Mouse (Mus musculus): ENCODE measurements around the gene D630045J12Rik. TPM values are rescaled to one million over a fixed set of nuclear protein-coding genes. Genes with fewer than 3 reads are reported as not detected.

D630045J12Rik gene
- polyA plus RNA-seq, 1 experiment, result 0.33 TPM

- no peaks in the 10 kb centered on the region for H3K4me1 ChIP-seq (ENCODE audit: control insufficient read depth, insufficient read depth, insufficient read length)
- WGBS, result 92% methylated on average over 5 of the region's 5 CpGs
- DNase-seq (ENCODE audit: low read depth in 1 of 2, low spot score in 2 of 2), result no peak
- no peak overlapping the region for H3K27ac ChIP-seq (ENCODE audit: insufficient read depth, low read length)
- no peak overlapping the region for H3K4me3 ChIP-seq (ENCODE audit: extremely low read depth, insufficient read depth, insufficient read length)
- TF ChIP-seq POLR2A (IDR thresholded peaks at IDR 0.05; ENCODE audit: low read depth, low read length) (no peak), CTCF (IDR thresholded peaks at IDR 0.05; ENCODE audit: extremely low read depth, insufficient read depth, insufficient read length, insufficient replicate concordance) (no peak)
- no peaks in the 10 kb centered on the region for H3K27me3 ChIP-seq (ENCODE audit: control insufficient read depth, insufficient read depth, low read length)
- no peaks in the 10 kb centered on the region for H3K36me3 ChIP-seq (ENCODE audit: control insufficient read depth, insufficient read depth, low read length)
These were observed 97.6 kb downstream of the D630045J12Rik start for GRCm38 (mm10) chr6:38156204-38156603.

GRCm38 (mm10) chr6:38152305-38152704 lies 101.5 kb downstream of the D630045J12Rik start:
- Histone ChIP-seq H3K4me3 (ENCODE audit: extremely low read depth, insufficient read depth, insufficient read length) (no peak overlapping the region), H3K27me3 (ENCODE audit: control insufficient read depth, insufficient read depth, low read length) (no peaks in the 10 kb centered on the region), H3K4me1 (ENCODE audit: control insufficient read depth, insufficient read depth, insufficient read length) (no peaks in the 10 kb centered on the region), H3K27ac (ENCODE audit: insufficient read depth, low read length) (no peak overlapping the region), H3K36me3 (ENCODE audit: control insufficient read depth, insufficient read depth, low read length) (no peaks in the 10 kb centered on the region)
- 90% methylated on average over 11 of the region's 11 CpGs for WGBS
- TF ChIP-seq POLR2A (IDR thresholded peaks at IDR 0.05; ENCODE audit: low read depth, low read length) (no peak), CTCF (IDR thresholded peaks at IDR 0.05; ENCODE audit: extremely low read depth, insufficient read depth, insufficient read length, insufficient replicate concordance) (no peak)
- DNase-seq (ENCODE audit: low read depth in 1 of 2, low spot score in 2 of 2), result no peak

DNA sequence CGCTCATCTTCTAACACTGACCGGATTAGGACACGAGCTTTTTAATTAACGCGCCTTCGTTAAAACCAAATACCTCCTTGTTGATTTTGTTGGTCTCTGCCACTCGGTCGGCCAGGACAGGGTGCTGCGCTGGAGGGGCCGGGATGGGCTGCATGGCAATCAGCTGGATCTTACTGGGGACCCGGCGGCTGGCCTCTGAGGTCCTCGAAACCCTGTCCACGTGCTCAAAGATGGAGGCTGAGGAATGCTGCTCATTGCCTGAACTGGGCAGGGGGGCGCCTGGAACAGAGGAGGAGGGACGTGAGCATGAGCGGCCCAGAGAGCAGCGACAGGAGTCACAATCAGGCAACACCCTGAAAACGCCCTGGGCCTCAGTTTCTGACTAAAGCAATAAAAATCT lies 104.3 kb downstream of the D630045J12Rik start:
- no peaks in the 10 kb centered on the region for H3K36me3 ChIP-seq (ENCODE audit: control insufficient read depth, insufficient read depth, low read length)
- no peak for DNase-seq (ENCODE audit: low read depth in 1 of 2, low spot score in 2 of 2)
- WGBS, result 95% methylated on average over 19 of the region's 19 CpGs
- TF ChIP-seq POLR2A (IDR thresholded peaks at IDR 0.05; ENCODE audit: low read depth, low read length) (no peak), CTCF (IDR thresholded peaks at IDR 0.05; ENCODE audit: extremely low read depth, insufficient read depth, insufficient read length, insufficient replicate concordance) (no peak)
- H3K27ac ChIP-seq (ENCODE audit: insufficient read depth, low read length), result no peak overlapping the region
- H3K4me3 ChIP-seq (ENCODE audit: extremely low read depth, insufficient read depth, insufficient read length), result no peak overlapping the region
- H3K4me1 ChIP-seq (ENCODE audit: control insufficient read depth, insufficient read depth, insufficient read length), result no peaks in the 10 kb centered on the region
- no peaks in the 10 kb centered on the region for H3K27me3 ChIP-seq (ENCODE audit: control insufficient read depth, insufficient read depth, low read length)

- no peak for DNase-seq (ENCODE audit: low read depth in 1 of 2, low spot score in 2 of 2)
- H3K4me1 ChIP-seq (ENCODE audit: control insufficient read depth, insufficient read depth, insufficient read length), result no peaks in the 10 kb centered on the region
- no peak overlapping the region for H3K27ac ChIP-seq (ENCODE audit: insufficient read depth, low read length)
- TF ChIP-seq CTCF (IDR thresholded peaks at IDR 0.05; ENCODE audit: extremely low read depth, insufficient read depth, insufficient read length, insufficient replicate concordance) (no peak), POLR2A (IDR thresholded peaks at IDR 0.05; ENCODE audit: low read depth, low read length) (no peak)
- no peaks in the 10 kb centered on the region for H3K36me3 ChIP-seq (ENCODE audit: control insufficient read depth, insufficient read depth, low read length)
- WGBS, result 90% methylated on average over 10 of the region's 10 CpGs
- H3K4me3 ChIP-seq (ENCODE audit: extremely low read depth, insufficient read depth, insufficient read length), result no peak overlapping the region
- no peaks in the 10 kb centered on the region for H3K27me3 ChIP-seq (ENCODE audit: control insufficient read depth, insufficient read depth, low read length)
These were observed 105.2 kb downstream of the D630045J12Rik start for GRCm38 (mm10) chr6:38148626-38149025.

GRCm38 (mm10) chr6:38147301-38147700 lies 106.5 kb downstream of the D630045J12Rik start:
- H3K27me3 ChIP-seq (ENCODE audit: control insufficient read depth, insufficient read depth, low read length), result no peaks in the 10 kb centered on the region
- no peak overlapping the region for H3K27ac ChIP-seq (ENCODE audit: insufficient read depth, low read length)
- H3K36me3 ChIP-seq (ENCODE audit: control insufficient read depth, insufficient read depth, low read length), result no peaks in the 10 kb centered on the region
- no peak overlapping the region for H3K4me3 ChIP-seq (ENCODE audit: extremely low read depth, insufficient read depth, insufficient read length)
- H3K4me1 ChIP-seq (ENCODE audit: control insufficient read depth, insufficient read depth, insufficient read length), result no peaks in the 10 kb centered on the region
- 94% methylated on average over 5 of the region's 5 CpGs for WGBS
- no peak for TF ChIP-seq POLR2A (IDR thresholded peaks at IDR 0.05; ENCODE audit: low read depth, low read length)
- TF ChIP-seq CTCF (IDR thresholded peaks at IDR 0.05; ENCODE audit: extremely low read depth, insufficient read depth, insufficient read length, insufficient replicate concordance), result no peak
- no peak for DNase-seq (ENCODE audit: low read depth in 1 of 2, low spot score in 2 of 2)

- Histone ChIP-seq H3K27ac (ENCODE audit: insufficient read depth, low read length) (no peak overlapping the region), H3K4me1 (ENCODE audit: control insufficient read depth, insufficient read depth, insufficient read length) (no peaks in the 10 kb centered on the region), H3K27me3 (ENCODE audit: control insufficient read depth, insufficient read depth, low read length) (no peaks in the 10 kb centered on the region), H3K36me3 (ENCODE audit: control insufficient read depth, insufficient read depth, low read length) (no peaks in the 10 kb centered on the region), H3K4me3 (ENCODE audit: extremely low read depth, insufficient read depth, insufficient read length) (no peak overlapping the region)
- no peak for TF ChIP-seq CTCF (IDR thresholded peaks at IDR 0.05; ENCODE audit: extremely low read depth, insufficient read depth, insufficient read length, insufficient replicate concordance)
- TF ChIP-seq POLR2A (IDR thresholded peaks at IDR 0.05; ENCODE audit: low read depth, low read length), result no peak
- WGBS, result 73% methylated on average over 8 of the region's 8 CpGs
- no peak for DNase-seq (ENCODE audit: low read depth in 1 of 2, low spot score in 2 of 2)
These were observed 108.2 kb downstream of the D630045J12Rik start for GRCm38 (mm10) chr6:38145463-38146065.

- Histone ChIP-seq H3K27ac (ENCODE audit: insufficient read depth, low read length) (no peak overlapping the region), H3K4me1 (ENCODE audit: control insufficient read depth, insufficient read depth, insufficient read length) (no peaks in the 10 kb centered on the region), H3K27me3 (ENCODE audit: control insufficient read depth, insufficient read depth, low read length) (no peaks in the 10 kb centered on the region), H3K36me3 (ENCODE audit: control insufficient read depth, insufficient read depth, low read length) (no peaks in the 10 kb centered on the region), H3K4me3 (ENCODE audit: extremely low read depth, insufficient read depth, insufficient read length) (no peak overlapping the region)
- TF ChIP-seq POLR2A (IDR thresholded peaks at IDR 0.05; ENCODE audit: low read depth, low read length), result no peak
- no peak for TF ChIP-seq CTCF (IDR thresholded peaks at IDR 0.05; ENCODE audit: extremely low read depth, insufficient read depth, insufficient read length, insufficient replicate concordance)
- WGBS, result 92% methylated on average over 9 of the region's 9 CpGs
- DNase-seq (ENCODE audit: low read depth in 1 of 2, low spot score in 2 of 2), result no peak
These were observed 109.4 kb downstream of the D630045J12Rik start for GRCm38 (mm10) chr6:38144161-38144998.

Data from spleen, adult 2 months (tissue).